Mouse (Mus musculus) cerebellum, adult 2 months (tissue): ENCODE results near the gene Fbp2.

Experiments
- CTCF ChIP-seq: fragments of 200-500 bp; IDR thresholded peaks from 2 replicates; pipeline ENCODE4 v1.5.1; 2011; ENCODE audit warnings: low read depth, mild to moderate bottlenecking, control low read depth, low read length, moderate library complexity, borderline replicate concordance; ENCODE audit not compliant: insufficient read depth
- POLR2A ChIP-seq: fragments of 200-500 bp; IDR thresholded peaks from 2 replicates; pipeline ENCODE4 v1.6.1; 2011; ENCODE audit warnings: low read length, control low read depth, borderline replicate concordance; ENCODE audit not compliant: insufficient read depth

DNA sequence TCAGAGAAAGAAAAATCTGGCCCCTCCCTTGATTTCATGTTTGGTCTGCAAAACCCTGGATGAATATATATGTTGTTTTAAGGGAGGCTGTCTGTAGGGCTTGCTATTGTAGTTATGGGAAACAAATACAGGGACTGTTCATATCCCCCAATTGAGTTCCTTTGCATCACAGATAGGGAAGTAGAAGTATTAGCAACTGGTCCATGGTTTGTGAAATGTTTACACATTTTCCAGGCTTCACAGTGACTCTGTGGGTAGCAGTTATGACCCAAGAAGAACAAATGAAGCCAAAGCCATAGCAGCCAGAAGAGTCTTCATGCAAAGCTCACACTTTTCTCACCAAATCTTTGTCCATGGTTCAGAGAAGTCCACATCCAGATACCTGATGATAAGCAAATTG, 42.9 kb upstream of the Fbp2 start:
- no peak for TF ChIP-seq CTCF
- TF ChIP-seq POLR2A = no peak
